Mouse (Mus musculus) C3H10T1/2 (cell line): ENCODE data around the gene Slco1a5. TPM values are rescaled to one million over a fixed set of nuclear protein-coding genes. Genes with fewer than 3 reads are reported as not detected.

ENCODE experiments used
- polyA plus RNA-seq, 2 experiments: library from polyadenylated mRNA; unstranded; fragments of >200 nt; fragmentation: generic; extraction: Trizol; gene quantifications; one replicate each; pipeline ENCODE4 v1.2.1; 2012; ENCODE audit warnings: missing spikeins in 2 of 2

Slco1a5 gene
- under 1 TPM; 0.04 to 0.19 TPM for polyA plus RNA-seq

DNA sequence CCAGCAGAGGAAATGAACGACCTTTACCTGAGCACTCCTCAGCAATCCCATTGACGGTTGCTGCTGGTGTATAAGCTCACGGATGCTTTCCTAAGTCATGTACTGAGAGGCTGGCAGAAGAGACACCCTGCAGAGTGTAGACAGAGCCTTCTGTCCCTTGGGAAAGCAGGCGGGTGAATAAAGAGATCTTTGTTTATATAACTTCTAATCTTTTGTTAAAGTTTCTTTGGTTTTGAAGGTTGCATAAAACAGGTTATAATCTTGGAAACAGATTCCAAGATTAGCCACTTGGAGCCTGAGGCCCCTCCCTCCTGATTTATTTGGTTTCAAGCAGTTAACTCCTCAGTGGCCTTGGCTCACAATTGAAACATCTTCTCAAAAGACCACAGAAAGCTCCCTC lies at the start of gene Slco1a5:
Gene Slco1a5, minus strand, starts transcription at position 101 of the 400 bp plus-strand sequence.

GRCm38 (mm10) chr6:142345440-142346038 lies 22.8 kb upstream of the Slco1a5 start, which contains the start of gene Pyroxd1:
Gene Pyroxd1 (plus strand): TSS chr6:142345654.

DNA sequence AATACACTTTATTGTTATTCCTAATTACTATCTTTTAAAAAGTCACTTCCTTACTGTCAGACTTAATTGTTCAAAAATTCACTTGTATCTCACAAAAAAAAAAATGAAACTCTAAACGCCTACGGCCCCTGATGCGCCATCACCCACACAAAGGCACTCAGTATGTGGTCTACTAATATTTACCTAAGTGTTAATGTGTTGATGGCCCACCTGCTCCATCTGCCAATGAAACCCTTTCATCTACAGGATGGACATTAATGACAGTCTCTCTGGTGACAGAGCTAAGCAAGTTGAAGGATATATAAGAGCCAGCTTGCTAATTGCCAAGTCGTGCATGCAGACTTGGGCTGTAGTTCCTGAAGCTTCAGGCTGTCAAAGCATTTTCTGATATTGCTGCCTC lies 24.7 kb downstream of the Slco1a5 start, which contains the start of gene Iapp:
Gene Iapp, plus strand, starts transcription at position 326 of the 400 bp plus-strand sequence.

GRCm38 (mm10) chr6:142208421-142208820 lies 114.4 kb downstream of the Slco1a5 start, which contains the start of gene Slco1a6:
Gene Slco1a6 (minus strand): TSS chr6:142208521.

Other genes starting within 250 kb of the Slco1a5 start
- under 1 TPM in 1 of 2 experiments, not detected in 1; 0.08 TPM for gene Slco1a6, start 114.5 kb downstream of the Slco1a5 start, polyA plus RNA-seq
- gene Iapp, start 24.6 kb downstream of the Slco1a5 start, polyA plus RNA-seq = under 1 TPM in 1 of 2 experiments, not detected in 1; 0.04 TPM
- gene Pyroxd1, start 22.7 kb upstream of the Slco1a5 start, polyA plus RNA-seq = 1 to 10 TPM in 1 of 2 experiments, under 1 TPM in 1; 0.26 to 3.3 TPM
- 1 to 10 TPM; 2.2 to 9.5 TPM for gene Recql, start 64.1 kb upstream of the Slco1a5 start, polyA plus RNA-seq
- 10 to 100 TPM in 1 of 2 experiments, 1 to 10 TPM in 1; 7.2 to 15.8 TPM for gene Golt1b, start 64.2 kb upstream of the Slco1a5 start, polyA plus RNA-seq
- gene Spx, start 90.5 kb upstream of the Slco1a5 start, polyA plus RNA-seq = under 1 TPM; 0.06 to 0.54 TPM
- gene Gys2, start 150.1 kb upstream of the Slco1a5 start, polyA plus RNA-seq = not detected
- gene Ldhb, start 185.0 kb upstream of the Slco1a5 start, polyA plus RNA-seq = 100 to 1,000 TPM in 1 of 2 experiments, 10 to 100 TPM in 1; 25.1 to 109 TPM
- gene Kcnj8, start 248.6 kb upstream of the Slco1a5 start, polyA plus RNA-seq = under 1 TPM in 1 of 2 experiments, not detected in 1; 0.01 TPM